Mouse (Mus musculus): Measurements from ENCODE around the gene Casp7. TPM values are rescaled to one million over a fixed set of nuclear protein-coding genes. Genes with fewer than 3 reads are reported as not detected.
"Not testable (repeated sequence)": the region's sequence is repeated elsewhere in the genome, so short reads cannot be mapped to it uniquely, and the experiment has no call there.

Casp7 gene
- polyA plus RNA-seq (2014; fragmentation: Nextera tagmentation; extraction: Ambion mirVana): 22.8 and 25.6 TPM in 2 replicates

DNA sequence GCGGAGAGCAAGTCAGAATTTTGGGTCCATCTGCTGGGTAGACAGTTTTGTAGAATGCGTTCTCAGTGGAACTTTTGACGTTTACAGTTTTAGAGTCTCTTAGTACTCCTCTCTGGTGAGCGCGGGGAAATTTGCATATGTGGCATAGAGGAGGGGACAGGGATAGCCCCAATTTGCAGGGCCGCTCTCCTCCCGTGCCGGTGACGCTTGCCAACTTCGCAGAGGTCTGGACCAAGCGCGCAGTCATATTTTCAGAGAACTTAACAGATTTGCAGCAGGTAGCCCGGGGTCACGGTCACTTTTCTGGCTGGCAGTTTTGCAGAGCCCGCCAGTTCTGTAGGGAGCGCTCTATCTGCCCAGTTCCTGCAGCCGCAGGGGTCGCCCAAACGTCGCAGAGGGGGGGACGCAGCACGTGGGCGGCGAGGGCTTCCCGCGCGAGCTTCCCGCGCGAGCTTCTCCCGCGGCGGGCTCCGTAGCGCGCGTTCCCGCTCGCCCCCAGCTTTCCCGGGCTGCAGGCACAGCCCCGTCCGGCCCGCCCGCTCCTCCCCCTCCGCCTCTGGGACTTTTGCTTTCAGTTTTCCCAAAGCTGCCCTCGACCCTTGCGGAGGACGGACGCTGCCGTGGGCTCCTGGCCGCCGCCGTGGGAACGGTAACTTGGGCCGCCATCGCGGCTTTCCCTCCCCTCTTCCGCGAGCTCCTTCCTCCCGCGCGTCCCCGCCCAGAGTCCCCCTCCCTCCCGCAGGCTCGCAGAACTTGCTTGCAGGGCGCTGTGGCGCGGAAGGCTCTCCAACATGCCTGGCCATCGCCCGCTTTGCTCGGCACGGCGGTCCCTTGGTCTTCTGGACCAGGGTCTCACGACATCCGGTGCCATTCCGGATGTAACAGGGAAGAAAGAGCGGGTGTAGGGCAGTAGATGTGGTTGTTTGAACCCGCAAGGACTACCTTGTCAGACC, at the start of gene Casp7:
Gene Casp7, plus strand, starts transcription at position 461 of the 953 bp plus-strand sequence.
- Histone ChIP-seq H3K4me1 (ENCODE audit: control insufficient read depth, insufficient read depth, low read length) (0 out of 2 replicates have a peak, but pooled peaks cover 5% of the 10 kb centered on the region), H3K36me3 (replicated peaks; ENCODE audit: control insufficient read depth, insufficient read depth, low read depth, low read length) (no peaks in the 10 kb centered on the region), H3K27ac (replicated peaks; ENCODE audit: low read depth, low read length) (peak within 1 kb of the TSS; percentile 52), H3K9me3 (replicated peaks; ENCODE audit: control insufficient read depth, low read length) (no peaks in the 10 kb centered on the region), H3K27me3 (ENCODE audit: control insufficient read depth, insufficient read depth, low read length) (no peaks in the 10 kb centered on the region; the same call in 1 of the 2 replicates), H3K4me2 (ENCODE audit: low read depth, low read length) (peak within 1 kb of the TSS; percentile 91), H3K9ac (replicated peaks; ENCODE audit: low read length) (peak within 1 kb of the TSS; percentile 88), H3K4me3 (ENCODE audit: low read depth, low read length) (peak within 1 kb of the TSS; percentile 56)
- 0 out of 2 replicates have a peak, but pooled peaks have one; percentile 25 for ATAC-seq (replicated peaks; ENCODE audit: insufficient number of reproducible peaks, low FRiP score, low TSS enrichment, low read depth)
- DNase-seq (ENCODE audit: low spot score): peak; percentile 76
- WGBS: under 1% methylated on average over 76 of the region's 78 CpGs

DNA sequence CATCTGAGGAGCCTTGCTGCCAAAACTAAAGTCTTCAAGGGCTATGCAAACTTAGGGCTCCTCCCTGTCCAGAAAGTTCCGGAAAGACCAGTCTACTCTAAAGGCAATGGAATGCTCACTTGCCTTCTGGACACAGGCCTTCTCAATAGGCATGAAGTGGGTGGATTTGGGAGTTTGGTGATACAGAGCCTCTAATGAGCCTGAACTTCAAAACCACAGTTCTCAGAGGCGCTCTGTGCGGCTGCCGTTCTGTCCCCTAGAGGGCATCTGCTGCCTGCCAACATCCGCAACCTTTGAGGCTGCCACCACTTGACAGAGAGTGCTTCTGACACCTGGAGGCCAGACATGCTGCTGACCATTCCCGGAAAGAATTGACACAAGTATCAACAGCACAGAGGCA, 47.6 kb upstream of the Casp7 start:
- 26% methylated on average over 6 of the region's 6 CpGs for WGBS
- H3K4me1 ChIP-seq (ENCODE audit: control insufficient read depth, insufficient read depth, low read length): no peaks in the 10 kb centered on the region; the same call in 1 of the 2 replicates
- H3K27ac ChIP-seq (replicated peaks; ENCODE audit: low read depth, low read length): no peak overlapping the region
- no peak overlapping the region for H3K4me3 ChIP-seq (ENCODE audit: low read depth, low read length)
- no peaks in the 10 kb centered on the region; the same call in 1 of the 2 replicates for H3K9me3 ChIP-seq (replicated peaks; ENCODE audit: control insufficient read depth, low read length)
- ATAC-seq (replicated peaks; ENCODE audit: insufficient number of reproducible peaks, low FRiP score, low TSS enrichment, low read depth): no peak
- peak; percentile 45 for DNase-seq (ENCODE audit: low spot score)
- no peaks in the 10 kb centered on the region for H3K27me3 ChIP-seq (ENCODE audit: control insufficient read depth, insufficient read depth, low read length)
- no peaks in the 10 kb centered on the region for H3K36me3 ChIP-seq (replicated peaks; ENCODE audit: control insufficient read depth, insufficient read depth, low read depth, low read length)
- H3K9ac ChIP-seq (replicated peaks; ENCODE audit: low read length): no peak overlapping the region; the same call in 1 of the 2 replicates
- no peak overlapping the region for H3K4me2 ChIP-seq (ENCODE audit: low read depth, low read length)

DNA sequence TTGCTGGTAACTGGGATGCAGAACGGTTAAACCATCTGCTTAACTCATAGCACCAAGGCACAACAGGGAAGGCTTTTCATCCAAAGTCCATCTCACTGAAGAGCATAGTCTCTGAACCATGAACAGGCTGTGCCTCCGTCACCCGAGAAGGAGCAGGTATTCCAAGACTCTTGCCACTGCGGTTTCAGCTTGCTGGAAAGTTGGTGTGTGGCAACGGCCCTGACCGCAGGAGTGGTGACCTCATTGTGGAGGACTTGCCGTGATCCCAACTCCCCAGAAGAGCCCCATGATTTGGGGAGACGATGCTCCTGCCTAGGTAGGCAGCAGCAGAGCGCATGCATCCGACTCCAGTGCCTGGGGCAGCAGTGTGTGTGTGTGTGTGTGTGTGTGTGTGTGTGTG, 43.2 kb upstream of the Casp7 start:
- H3K27me3 ChIP-seq (ENCODE audit: control insufficient read depth, insufficient read depth, low read length): no peaks in the 10 kb centered on the region
- no peak overlapping the region for H3K4me2 ChIP-seq (ENCODE audit: low read depth, low read length)
- no peaks in the 10 kb centered on the region for H3K4me1 ChIP-seq (ENCODE audit: control insufficient read depth, insufficient read depth, low read length)
- no peak overlapping the region for H3K9ac ChIP-seq (replicated peaks; ENCODE audit: low read length)
- no peak overlapping the region for H3K27ac ChIP-seq (replicated peaks; ENCODE audit: low read depth, low read length)
- no peak for ATAC-seq (replicated peaks; ENCODE audit: insufficient number of reproducible peaks, low FRiP score, low TSS enrichment, low read depth)
- no peaks in the 10 kb centered on the region for H3K36me3 ChIP-seq (replicated peaks; ENCODE audit: control insufficient read depth, insufficient read depth, low read depth, low read length)
- WGBS: 86% methylated on average over 10 of the region's 10 CpGs
- H3K9me3 ChIP-seq (replicated peaks; ENCODE audit: control insufficient read depth, low read length): no peaks in the 10 kb centered on the region; the same call in 1 of the 2 replicates
- H3K4me3 ChIP-seq (ENCODE audit: low read depth, low read length): no peak overlapping the region
- DNase-seq (ENCODE audit: low spot score): no peak

DNA sequence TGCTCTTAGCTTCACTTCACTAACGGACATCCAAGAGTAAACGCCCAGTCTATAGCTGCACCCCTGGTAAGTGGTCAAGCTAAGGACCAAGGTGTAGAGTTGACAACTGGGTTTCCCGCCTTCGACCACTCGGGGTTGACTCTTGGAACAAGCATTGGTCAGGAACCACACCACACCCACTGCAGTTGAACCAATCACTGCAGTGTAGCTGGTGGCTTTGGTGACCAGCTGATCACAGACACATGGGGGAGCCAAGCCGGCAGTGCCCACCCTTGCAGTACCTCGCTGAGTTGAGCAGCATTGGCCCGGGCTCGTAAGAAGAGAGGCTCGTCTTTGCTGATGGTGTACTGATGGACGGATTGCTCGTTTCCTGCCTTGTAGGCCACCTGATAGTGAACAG, 41.7 kb upstream of the Casp7 start:
- Histone ChIP-seq H3K9me3 (replicated peaks; ENCODE audit: control insufficient read depth, low read length) (no peaks in the 10 kb centered on the region; the same call in 1 of the 2 replicates), H3K9ac (replicated peaks; ENCODE audit: low read length) (no peak overlapping the region), H3K27ac (replicated peaks; ENCODE audit: low read depth, low read length) (no peak overlapping the region), H3K36me3 (replicated peaks; ENCODE audit: control insufficient read depth, insufficient read depth, low read depth, low read length) (no peaks in the 10 kb centered on the region), H3K4me3 (ENCODE audit: low read depth, low read length) (no peak overlapping the region), H3K27me3 (ENCODE audit: control insufficient read depth, insufficient read depth, low read length) (no peaks in the 10 kb centered on the region), H3K4me1 (ENCODE audit: control insufficient read depth, insufficient read depth, low read length) (no peaks in the 10 kb centered on the region), H3K4me2 (ENCODE audit: low read depth, low read length) (no peak overlapping the region)
- DNase-seq (ENCODE audit: low spot score) (no peak), ATAC-seq (replicated peaks; ENCODE audit: insufficient number of reproducible peaks, low FRiP score, low TSS enrichment, low read depth) (no peak)
- 85% methylated on average over 12 of the region's 12 CpGs for WGBS

DNA sequence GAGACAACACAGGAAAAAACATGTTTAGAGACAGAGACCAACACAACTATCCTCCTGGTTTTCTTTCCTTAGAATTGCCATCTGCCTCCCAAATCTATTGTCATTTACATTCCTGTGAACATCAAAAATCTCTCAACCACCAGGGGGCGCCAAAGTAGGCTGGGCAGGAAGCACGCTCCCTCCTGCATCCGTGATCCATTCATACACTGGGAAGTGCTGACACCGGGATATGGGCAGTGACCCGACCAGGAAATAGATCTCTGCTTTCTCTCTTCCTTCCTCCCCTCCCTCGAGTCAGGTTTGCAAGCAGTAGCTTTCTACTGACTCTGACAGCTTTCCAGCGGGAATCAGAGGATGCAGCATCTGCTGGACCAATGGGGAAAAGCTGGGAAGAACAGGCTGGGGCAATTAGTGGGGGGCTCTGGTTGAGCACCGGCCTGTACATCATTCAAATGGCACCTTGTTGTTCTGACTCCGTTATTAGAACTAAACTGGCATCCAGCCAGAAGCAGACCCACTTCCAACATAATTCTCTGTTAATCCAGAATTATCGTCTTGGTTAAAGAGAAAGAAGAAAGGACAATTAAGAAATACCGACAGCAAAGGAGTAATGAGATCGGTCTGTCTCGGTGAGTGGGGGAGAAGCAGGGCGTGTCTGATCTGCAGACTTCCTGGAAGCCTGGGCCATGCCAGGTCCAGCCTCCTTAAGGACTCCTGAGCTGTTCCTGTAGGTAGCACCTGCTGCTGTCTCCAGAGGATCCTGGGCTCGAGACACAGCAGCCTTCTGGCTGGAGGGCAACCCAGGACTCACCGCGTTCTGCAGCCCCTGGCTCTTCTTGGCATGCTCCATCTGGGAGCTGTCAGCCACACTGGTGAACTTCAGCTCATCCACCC, 40.2 kb upstream of the Casp7 start:
- Histone ChIP-seq H3K4me1 (ENCODE audit: control insufficient read depth, insufficient read depth, low read length) (no peaks in the 10 kb centered on the region), H3K36me3 (replicated peaks; ENCODE audit: control insufficient read depth, insufficient read depth, low read depth, low read length) (no peaks in the 10 kb centered on the region), H3K27ac (replicated peaks; ENCODE audit: low read depth, low read length) (no peak overlapping the region), H3K4me3 (ENCODE audit: low read depth, low read length) (no peak overlapping the region), H3K4me2 (ENCODE audit: low read depth, low read length) (no peak overlapping the region), H3K9me3 (replicated peaks; ENCODE audit: control insufficient read depth, low read length) (no peaks in the 10 kb centered on the region; the same call in 1 of the 2 replicates), H3K27me3 (ENCODE audit: control insufficient read depth, insufficient read depth, low read length) (no peaks in the 10 kb centered on the region), H3K9ac (replicated peaks; ENCODE audit: low read length) (no peak overlapping the region)
- DNase-seq (ENCODE audit: low spot score): peak; percentile 72
- WGBS: 41% methylated on average over 17 of the region's 17 CpGs
- ATAC-seq (replicated peaks; ENCODE audit: insufficient number of reproducible peaks, low FRiP score, low TSS enrichment, low read depth): no peak

DNA sequence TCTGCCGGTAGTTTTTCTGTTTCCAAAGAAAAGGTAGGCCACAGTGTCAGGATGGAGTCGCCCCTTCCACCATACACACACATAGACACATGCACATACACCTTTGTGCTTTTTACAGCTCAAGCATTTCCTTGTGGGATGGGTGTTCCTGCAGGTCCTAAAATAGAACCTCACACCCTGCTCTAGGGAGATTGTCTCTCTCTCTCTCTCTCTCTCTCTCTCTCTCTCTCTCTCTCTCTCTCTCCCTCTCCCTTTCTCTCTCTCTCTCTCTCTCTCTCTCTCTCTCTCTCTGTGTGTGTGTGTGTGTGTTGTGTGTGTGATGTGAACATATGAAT, 39.6 kb upstream of the Casp7 start:
- H3K4me2 ChIP-seq (ENCODE audit: low read depth, low read length); H3K4me1 ChIP-seq (ENCODE audit: control insufficient read depth, insufficient read depth, low read length); H3K27me3 ChIP-seq (ENCODE audit: control insufficient read depth, insufficient read depth, low read length); H3K4me3 ChIP-seq (ENCODE audit: low read depth, low read length); H3K27ac ChIP-seq (replicated peaks; ENCODE audit: low read depth, low read length); DNase-seq (ENCODE audit: low spot score); H3K9me3 ChIP-seq (replicated peaks; ENCODE audit: control insufficient read depth, low read length); ATAC-seq (replicated peaks; ENCODE audit: insufficient number of reproducible peaks, low FRiP score, low TSS enrichment, low read depth); H3K9ac ChIP-seq (replicated peaks; ENCODE audit: low read length); H3K36me3 ChIP-seq (replicated peaks; ENCODE audit: control insufficient read depth, insufficient read depth, low read depth, low read length): not testable (repeated sequence)
- 72% methylated on average over 2 of the region's 2 CpGs for WGBS

DNA sequence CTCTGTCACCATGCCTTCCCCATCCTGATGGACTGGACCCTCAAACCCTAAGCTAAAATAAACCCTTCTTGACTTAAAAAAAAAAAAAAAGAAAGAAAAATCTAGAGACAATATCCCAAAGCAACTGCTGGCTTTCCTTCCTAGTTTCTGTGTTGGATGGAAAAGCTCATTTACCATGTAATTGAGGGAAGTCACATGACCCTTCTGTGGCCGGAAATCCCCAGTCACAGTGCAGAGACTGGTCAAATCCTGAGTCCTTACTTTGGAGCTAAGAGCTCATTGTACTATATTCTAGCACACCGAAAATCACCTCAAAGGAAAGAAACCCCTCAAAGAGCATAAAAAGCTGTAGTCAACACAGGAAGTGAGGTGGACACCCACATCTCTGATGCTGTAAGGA, 38.0 kb upstream of the Casp7 start:
- H3K27ac ChIP-seq (replicated peaks; ENCODE audit: low read depth, low read length): no peak overlapping the region
- no peak overlapping the region for H3K9ac ChIP-seq (replicated peaks; ENCODE audit: low read length)
- no peaks in the 10 kb centered on the region for H3K9me3 ChIP-seq (replicated peaks; ENCODE audit: control insufficient read depth, low read length)
- no peaks in the 10 kb centered on the region for H3K36me3 ChIP-seq (replicated peaks; ENCODE audit: control insufficient read depth, insufficient read depth, low read depth, low read length)
- H3K4me1 ChIP-seq (ENCODE audit: control insufficient read depth, insufficient read depth, low read length): no peaks in the 10 kb centered on the region
- ATAC-seq (replicated peaks; ENCODE audit: insufficient number of reproducible peaks, low FRiP score, low TSS enrichment, low read depth): no peak
- DNase-seq (ENCODE audit: low spot score): no peak
- no peak overlapping the region for H3K4me3 ChIP-seq (ENCODE audit: low read depth, low read length)
- no peaks in the 10 kb centered on the region for H3K27me3 ChIP-seq (ENCODE audit: control insufficient read depth, insufficient read depth, low read length)
- H3K4me2 ChIP-seq (ENCODE audit: low read depth, low read length): no peak overlapping the region
- 62% methylated on average over 2 of the region's 2 CpGs for WGBS
